Mouse (Mus musculus) midbrain, embryonic 14.5 days (tissue): ENCODE measurements around the gene Man1b1. TPM values are rescaled to one million over a fixed set of nuclear protein-coding genes. Genes with fewer than 3 reads are reported as not detected.
A peak's percentile ranks its signal among the peaks of the same experiment; 100 is the strongest.

Experiments used
- ATAC-seq: fragments of 200-750 bp; cut with Nextera tagmentation; 2 replicates; pipeline ENCODE4 v1.8.0; 2017; ENCODE audit warnings: moderate number of reproducible peaks, moderate library complexity; ENCODE audit not compliant: low FRiP score, low TSS enrichment
- DNase-seq: peaks from one replicate; pipeline ENCODE4 v3.0.0-alpha.2; 2015
- H3K27ac ChIP-seq: fragments of 300-500 bp; sonication (generic); replicated peaks from 2 replicates; pipeline ENCODE4 v1.5.1; 2014; ENCODE audit warnings: mild to moderate bottlenecking, low read depth, low read length, moderate library complexity
- H3K27me3 ChIP-seq: fragments of 300-500 bp; sonication (generic); 2 replicates; pipeline ENCODE4 v1.6.1; 2014; ENCODE audit warnings: low read length, control low read depth, mixed read lengths; ENCODE audit not compliant: control insufficient read depth, insufficient read depth
- H3K36me3 ChIP-seq: fragments of 300-500 bp; sonication (generic); 2 replicates; pipeline ENCODE4 v1.6.1; 2014; ENCODE audit warnings: low read length, control low read depth; ENCODE audit not compliant: control insufficient read depth, insufficient read depth
- H3K4me1 ChIP-seq: fragments of 300-500 bp; sonication (generic); 2 replicates; pipeline ENCODE4 v1.6.1; 2014; ENCODE audit warnings: mild to moderate bottlenecking, antibody characterized with exemption, low read length, control low read depth; ENCODE audit not compliant: control insufficient read depth, insufficient read depth
- H3K4me2 ChIP-seq: fragments of 300-500 bp; sonication (generic); 2 replicates; pipeline ENCODE4 v1.6.1; 2014; ENCODE audit warnings: mild to moderate bottlenecking, low read length, moderate library complexity
- H3K4me3 ChIP-seq: fragments of 300-500 bp; sonication (generic); replicated peaks from 2 replicates; pipeline ENCODE4 v1.5.1; 2014; ENCODE audit warnings: low read depth, low read length
- H3K9ac ChIP-seq: fragments of 300-500 bp; sonication (generic); replicated peaks from 2 replicates; pipeline ENCODE4 v1.6.1; 2014; ENCODE audit warnings: mild to moderate bottlenecking, low read length, moderate library complexity
- H3K9me3 ChIP-seq: fragments of 300-500 bp; sonication (generic); 2 replicates; pipeline ENCODE4 v1.6.1; 2016; ENCODE audit warnings: low read length, control low read depth, mixed read lengths; ENCODE audit not compliant: control insufficient read depth
- WGBS: fragments of 180-500 bp; shearing (Covaris S2); extraction: QIAGEN DNeasy Blood & Tissue Kit; methylation state at CpG from one replicate; pipeline ENCODE4 v1.1.7; 2014; 5-methylcytosine and 5-hydroxymethylcytosine counted together
- polyA plus RNA-seq: library from polyadenylated mRNA; unstranded; fragments of >200 nt; fragmentation: Nextera tagmentation; extraction: Ambion mirVana; gene quantifications from 2 replicates; pipeline ENCODE4 v1.2.1, GENCODE M21; 2014

Gene Man1b1
- polyA plus RNA-seq, 1 experiment from 2014 or later, result 71.2 TPM

GRCm38 (mm10) chr2:25400291-25400690 is 68.2 kb downstream of the Man1b1 start:
- H3K4me2 ChIP-seq, result peak overlapping the region; percentile 56
- H3K27ac ChIP-seq, result no peak overlapping the region
- WGBS, result 21% methylated on average over 16 of the region's 16 CpGs
- H3K27me3 ChIP-seq, result peaks cover 50% of the 10 kb centered on the region
- no peak for DNase-seq
- H3K9me3 ChIP-seq, result no peaks in the 10 kb centered on the region
- H3K9ac ChIP-seq, result no peak overlapping the region; the same call in 1 of the 2 replicates
- peak overlapping the region; percentile 24 for H3K4me3 ChIP-seq
- peaks cover 17% of the 10 kb centered on the region for H3K4me1 ChIP-seq
- H3K36me3 ChIP-seq, result no peaks in the 10 kb centered on the region
- no peak for ATAC-seq

- Histone ChIP-seq H3K27ac (no peak overlapping the region), H3K27me3 (peaks cover 45% of the 10 kb centered on the region), H3K4me2 (peak overlapping the region; percentile 56), H3K9ac (no peak overlapping the region; the same call in 1 of the 2 replicates), H3K36me3 (no peaks in the 10 kb centered on the region), H3K4me1 (peaks cover 20% of the 10 kb centered on the region), H3K4me3 (peak overlapping the region; percentile 24), H3K9me3 (no peaks in the 10 kb centered on the region)
- ATAC-seq (no peak), DNase-seq (peak; percentile 79)
- WGBS, result 3% methylated on average over 17 of the region's 17 CpGs
Observed at GRCm38 (mm10) chr2:25400764-25401163, 68.6 kb downstream of the Man1b1 start.

Other genes with a start within 250 kb of the Man1b1 start
- gene Noxa1, start 237.2 kb upstream of the Man1b1 start, polyA plus RNA-seq, result not detected in 2 replicates
- 13.0 and 20.8 TPM in 2 replicates for gene Nrarp, start 151.6 kb upstream of the Man1b1 start, polyA plus RNA-seq
- 0.66 and 1.1 TPM in 2 replicates for gene Tor4a, start 135.5 kb upstream of the Man1b1 start, polyA plus RNA-seq
- 82.6 and 98.7 TPM in 2 replicates for gene Nelfb, start 120.8 kb upstream of the Man1b1 start, polyA plus RNA-seq
- gene Stpg3, start 117.7 kb upstream of the Man1b1 start, polyA plus RNA-seq, result 0.16 TPM in 1 of 2 replicates, not detected in the other
- gene Fam166a, start 113.6 kb upstream of the Man1b1 start, polyA plus RNA-seq, result not detected in 2 replicates
- 319 and 339 TPM in 2 replicates for gene Tubb4b, start 107.6 kb upstream of the Man1b1 start, polyA plus RNA-seq
- gene Slc34a3, start 98.0 kb upstream of the Man1b1 start, polyA plus RNA-seq, result not detected in 2 replicates
- not detected in 2 replicates for gene Rnf224, start 95.6 kb upstream of the Man1b1 start, polyA plus RNA-seq
- 138 and 147 TPM in 2 replicates for gene Rnf208, start 90.1 kb upstream of the Man1b1 start, polyA plus RNA-seq
- not detected in 2 replicates for gene Cysrt1, start 89.9 kb upstream of the Man1b1 start, polyA plus RNA-seq
- 3.7 and 5.1 TPM in 2 replicates for gene AL732309.1, start 85.5 kb upstream of the Man1b1 start, polyA plus RNA-seq
- 11.3 and 12.9 TPM in 2 replicates for gene Tmem203, start 76.9 kb upstream of the Man1b1 start, polyA plus RNA-seq
- 13.1 and 13.3 TPM in 2 replicates for gene Tprn, start 69.7 kb upstream of the Man1b1 start, polyA plus RNA-seq
- gene Ssna1, start 59.9 kb upstream of the Man1b1 start, polyA plus RNA-seq, result 196 TPM in 2 replicates
- 112 and 117 TPM in 2 replicates for gene Anapc2, start 59.9 kb upstream of the Man1b1 start, polyA plus RNA-seq
- not detected in 2 replicates for gene Tmem210, start 44.2 kb upstream of the Man1b1 start, polyA plus RNA-seq
- gene Lrrc26, start 42.4 kb upstream of the Man1b1 start, polyA plus RNA-seq, result 0.30 TPM in 1 of 2 replicates, not detected in the other
- gene Grin1, start 13.2 kb upstream of the Man1b1 start, polyA plus RNA-seq, result 40.5 and 41.3 TPM in 2 replicates
- gene Dpp7, start 24.0 kb downstream of the Man1b1 start, polyA plus RNA-seq, result 19.2 and 19.8 TPM in 2 replicates
- gene Uap1l1, start 33.3 kb downstream of the Man1b1 start, polyA plus RNA-seq, result 2.6 and 5.3 TPM in 2 replicates
- gene Sapcd2, start 40.0 kb downstream of the Man1b1 start, polyA plus RNA-seq, result 13.0 and 15.4 TPM in 2 replicates
- 2.0 and 2.1 TPM in 2 replicates for gene Entpd2, start 63.5 kb downstream of the Man1b1 start, polyA plus RNA-seq
- 374 and 422 TPM in 2 replicates for gene Npdc1, start 67.0 kb downstream of the Man1b1 start, polyA plus RNA-seq
- 0.17 and 0.26 TPM in 2 replicates for gene Fut7, start 90.9 kb downstream of the Man1b1 start, polyA plus RNA-seq
- gene Abca2, start 96.4 kb downstream of the Man1b1 start, polyA plus RNA-seq, result 16.9 and 17.7 TPM in 2 replicates
- 1.7 and 1.9 TPM in 2 replicates for gene Clic3, start 124.5 kb downstream of the Man1b1 start, polyA plus RNA-seq
- 95.4 and 126 TPM in 2 replicates for gene Paxx, start 128.8 kb downstream of the Man1b1 start, polyA plus RNA-seq
- gene Ptgds, start 137.7 kb downstream of the Man1b1 start, polyA plus RNA-seq, result 3.7 and 71.9 TPM in 2 replicates
- gene Lcn12, start 161.6 kb downstream of the Man1b1 start, polyA plus RNA-seq, result not detected in 2 replicates
- 110 and 117 TPM in 2 replicates for gene Fbxw5, start 168.4 kb downstream of the Man1b1 start, polyA plus RNA-seq
- 5.5 and 6.1 TPM in 2 replicates for gene C8g, start 169.4 kb downstream of the Man1b1 start, polyA plus RNA-seq
- 17.3 and 19.2 TPM in 2 replicates for gene Traf2, start 214.6 kb downstream of the Man1b1 start, polyA plus RNA-seq
- 318 and 409 TPM in 2 replicates for gene Edf1, start 225.5 kb downstream of the Man1b1 start, polyA plus RNA-seq
- 2.1 and 3.9 TPM in 2 replicates for gene Mamdc4, start 242.5 kb downstream of the Man1b1 start, polyA plus RNA-seq
- gene Phpt1, start 242.9 kb downstream of the Man1b1 start, polyA plus RNA-seq, result 167 and 206 TPM in 2 replicates
- gene Ajm1, start 249.4 kb downstream of the Man1b1 start, polyA plus RNA-seq, result 8.8 and 9.2 TPM in 2 replicates